Mouse (Mus musculus): ENCODE measurements around the gene Tfap4. TPM values are rescaled to one million over a fixed set of nuclear protein-coding genes. Genes with fewer than 3 reads are reported as not detected.

The Tfap4 gene
- polyA plus RNA-seq, 1 experiment from 2014 or later: 18.9 TPM

GRCm38 (mm10) chr16:4602189-4602588 lies 42.5 kb upstream of the Tfap4 start:
- no peaks in the 10 kb centered on the region for H3K36me3 ChIP-seq (ENCODE audit: control insufficient read depth, insufficient read depth, low read length)
- peak overlapping the region; percentile 33; the same call in 1 of the 2 replicates for H3K9ac ChIP-seq (ENCODE audit: low read length)
- no peak for ATAC-seq (ENCODE audit: low FRiP score)
- 29% methylated on average over 3 of the region's 3 CpGs for WGBS
- H3K4me3 ChIP-seq (ENCODE audit: low read depth, low read length): no peak overlapping the region
- H3K27ac ChIP-seq (ENCODE audit: low read depth, low read length): peak overlapping the region; percentile 40
- no peaks in the 10 kb centered on the region for H3K27me3 ChIP-seq (ENCODE audit: control insufficient read depth, insufficient read depth, low read length)
- H3K4me2 ChIP-seq: no peak overlapping the region
- peak; percentile 21 for DNase-seq (ENCODE audit: low spot score, missing footprints)
- peaks cover 80% of the 10 kb centered on the region for H3K4me1 ChIP-seq (ENCODE audit: control insufficient read depth, insufficient read depth, low read length)
- H3K9me3 ChIP-seq (ENCODE audit: control insufficient read depth, low read length): no peaks in the 10 kb centered on the region

DNA sequence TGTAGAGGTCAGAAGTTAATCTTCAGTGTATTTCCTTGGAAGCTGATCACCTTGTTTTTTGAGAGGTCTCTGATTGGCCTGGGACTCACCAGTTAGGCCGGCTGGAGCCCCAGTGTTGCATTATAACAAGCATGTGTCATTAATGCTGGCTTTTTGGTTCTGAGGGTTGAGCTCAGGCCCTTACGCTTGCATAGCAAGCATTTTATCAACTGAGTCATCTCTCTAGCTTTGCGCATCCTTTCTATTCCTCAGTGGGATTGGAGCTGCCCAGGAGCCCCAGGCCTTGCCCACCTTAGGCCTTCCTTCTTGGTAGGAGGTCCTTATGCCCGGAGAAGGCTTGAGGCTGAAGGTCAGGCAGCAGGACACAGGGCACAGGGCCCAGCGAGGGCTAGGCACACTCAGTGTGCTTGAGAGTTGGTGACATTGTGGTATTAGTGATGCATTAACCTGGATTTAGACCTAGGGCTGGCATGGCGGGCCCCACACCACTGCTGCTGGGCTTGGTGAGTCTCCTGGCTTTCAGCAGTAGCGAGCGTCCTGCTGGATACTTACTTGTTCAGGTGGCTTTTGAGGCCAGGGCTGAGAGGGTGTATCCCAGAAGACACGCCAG lies 41.2 kb upstream of the Tfap4 start:
- DNase-seq (ENCODE audit: low spot score, missing footprints) (peak; percentile 81), ATAC-seq (ENCODE audit: low FRiP score) (no peak)
- H3K9me3 ChIP-seq (ENCODE audit: control insufficient read depth, low read length): no peaks in the 10 kb centered on the region
- no peak overlapping the region for H3K9ac ChIP-seq (ENCODE audit: low read length)
- H3K27ac ChIP-seq (ENCODE audit: low read depth, low read length): no peak overlapping the region
- no peak overlapping the region for H3K4me3 ChIP-seq (ENCODE audit: low read depth, low read length)
- H3K4me2 ChIP-seq: no peak overlapping the region
- no peaks in the 10 kb centered on the region for H3K27me3 ChIP-seq (ENCODE audit: control insufficient read depth, insufficient read depth, low read length)
- 78% methylated on average over 9 of the region's 9 CpGs for WGBS
- H3K4me1 ChIP-seq (ENCODE audit: control insufficient read depth, insufficient read depth, low read length): peaks cover 82% of the 10 kb centered on the region
- no peaks in the 10 kb centered on the region for H3K36me3 ChIP-seq (ENCODE audit: control insufficient read depth, insufficient read depth, low read length)

DNA sequence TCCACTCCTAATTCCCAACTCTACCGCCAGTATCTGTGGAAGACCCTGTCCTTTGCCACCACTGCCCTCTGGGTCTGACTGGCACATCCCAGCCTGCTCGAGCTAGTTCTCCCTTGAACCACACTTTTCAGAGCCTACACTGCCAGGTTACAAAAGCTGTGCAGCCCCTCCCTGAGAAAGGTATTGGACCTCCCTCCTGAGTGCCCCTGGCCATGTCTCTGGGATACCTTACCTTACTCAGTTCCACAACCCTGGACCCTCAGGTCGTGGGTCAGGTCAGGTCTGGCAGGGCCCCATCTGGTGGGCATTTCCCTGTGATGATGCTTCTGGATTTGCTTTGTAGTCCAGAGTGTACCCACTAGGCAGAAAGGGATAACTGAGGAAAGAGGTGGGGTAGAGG lies 40.0 kb upstream of the Tfap4 start:
- peak; percentile 81 for DNase-seq (ENCODE audit: low spot score, missing footprints)
- H3K4me2 ChIP-seq: no peak overlapping the region
- H3K4me3 ChIP-seq (ENCODE audit: low read depth, low read length): no peak overlapping the region
- H3K9ac ChIP-seq (ENCODE audit: low read length): 0 out of 2 replicates have a peak overlapping the region, but pooled peaks have one; percentile 12
- H3K36me3 ChIP-seq (ENCODE audit: control insufficient read depth, insufficient read depth, low read length): no peaks in the 10 kb centered on the region
- H3K27ac ChIP-seq (ENCODE audit: low read depth, low read length): no peak overlapping the region; the same call in 1 of the 2 replicates
- no peaks in the 10 kb centered on the region for H3K27me3 ChIP-seq (ENCODE audit: control insufficient read depth, insufficient read depth, low read length)
- no peaks in the 10 kb centered on the region for H3K9me3 ChIP-seq (ENCODE audit: control insufficient read depth, low read length)
- no peak for ATAC-seq (ENCODE audit: low FRiP score)
- H3K4me1 ChIP-seq (ENCODE audit: control insufficient read depth, insufficient read depth, low read length): peaks cover 76% of the 10 kb centered on the region
- 80% methylated on average over 3 of the region's 3 CpGs for WGBS

GRCm38 (mm10) chr16:4598891-4599543 lies 39.4 kb upstream of the Tfap4 start:
- ATAC-seq (ENCODE audit: low FRiP score): no peak
- no peak overlapping the region for H3K4me3 ChIP-seq (ENCODE audit: low read depth, low read length)
- H3K27me3 ChIP-seq (ENCODE audit: control insufficient read depth, insufficient read depth, low read length): no peaks in the 10 kb centered on the region
- H3K27ac ChIP-seq (ENCODE audit: low read depth, low read length): peak overlapping the region; percentile 40
- WGBS: 36% methylated on average over 6 of the region's 6 CpGs
- no peaks in the 10 kb centered on the region for H3K9me3 ChIP-seq (ENCODE audit: control insufficient read depth, low read length)
- H3K36me3 ChIP-seq (ENCODE audit: control insufficient read depth, insufficient read depth, low read length): no peaks in the 10 kb centered on the region
- peak overlapping the region; percentile 32; the same call in 1 of the 2 replicates for H3K9ac ChIP-seq (ENCODE audit: low read length)
- DNase-seq (ENCODE audit: low spot score, missing footprints): peak; percentile 81
- H3K4me2 ChIP-seq: no peak overlapping the region; the same call in 1 of the 2 replicates
- peaks cover 71% of the 10 kb centered on the region for H3K4me1 ChIP-seq (ENCODE audit: control insufficient read depth, insufficient read depth, low read length)

- Histone ChIP-seq H3K27ac (ENCODE audit: low read depth, low read length) (no peak overlapping the region), H3K4me3 (ENCODE audit: low read depth, low read length) (no peak overlapping the region), H3K4me2 (peak overlapping the region; percentile 2; the same call in 1 of the 2 replicates), H3K9me3 (ENCODE audit: control insufficient read depth, low read length) (no peaks in the 10 kb centered on the region), H3K27me3 (ENCODE audit: control insufficient read depth, insufficient read depth, low read length) (no peaks in the 10 kb centered on the region), H3K36me3 (ENCODE audit: control insufficient read depth, insufficient read depth, low read length) (no peaks in the 10 kb centered on the region), H3K9ac (ENCODE audit: low read length) (no peak overlapping the region), H3K4me1 (ENCODE audit: control insufficient read depth, insufficient read depth, low read length) (peaks cover 71% of the 10 kb centered on the region)
- WGBS: 67% methylated on average over 5 of the region's 5 CpGs
- no peak for ATAC-seq (ENCODE audit: low FRiP score)
- DNase-seq (ENCODE audit: low spot score, missing footprints): peak; percentile 79
These were observed 38.4 kb upstream of the Tfap4 start for GRCm38 (mm10) chr16:4598041-4598440.

DNA sequence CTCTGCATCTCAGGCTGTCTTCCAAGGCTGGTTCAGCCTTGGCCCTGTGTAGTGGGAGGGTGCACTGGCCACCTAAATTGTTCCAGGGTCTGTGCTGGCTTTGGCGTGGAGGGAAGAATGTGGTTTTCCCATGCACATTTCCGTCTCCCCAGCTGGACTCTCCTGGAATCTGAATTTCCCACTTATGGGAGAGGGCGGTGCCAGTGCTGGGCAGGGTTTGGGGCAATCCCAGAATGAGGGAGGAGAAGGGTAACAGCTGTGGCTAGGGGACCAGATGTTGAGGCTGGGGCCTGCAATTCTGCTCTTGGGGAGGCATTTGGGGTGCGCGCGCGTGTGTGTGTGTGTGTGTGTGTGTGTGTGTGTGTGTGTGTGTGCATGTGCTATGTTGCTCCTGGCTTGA lies 37.6 kb upstream of the Tfap4 start:
- no peak overlapping the region for H3K27ac ChIP-seq (ENCODE audit: low read depth, low read length)
- peak; percentile 82 for DNase-seq (ENCODE audit: low spot score, missing footprints)
- ATAC-seq (ENCODE audit: low FRiP score): no peak
- no peaks in the 10 kb centered on the region for H3K9me3 ChIP-seq (ENCODE audit: control insufficient read depth, low read length)
- peak overlapping the region; percentile 35 for H3K9ac ChIP-seq (ENCODE audit: low read length)
- H3K4me2 ChIP-seq: peak overlapping the region; percentile 83
- peaks cover 70% of the 10 kb centered on the region for H3K4me1 ChIP-seq (ENCODE audit: control insufficient read depth, insufficient read depth, low read length)
- H3K4me3 ChIP-seq (ENCODE audit: low read depth, low read length): peak overlapping the region; percentile 89; the same call in 1 of the 2 replicates
- 58% methylated on average over 7 of the region's 7 CpGs for WGBS
- no peaks in the 10 kb centered on the region for H3K27me3 ChIP-seq (ENCODE audit: control insufficient read depth, insufficient read depth, low read length)
- no peaks in the 10 kb centered on the region for H3K36me3 ChIP-seq (ENCODE audit: control insufficient read depth, insufficient read depth, low read length)

DNA sequence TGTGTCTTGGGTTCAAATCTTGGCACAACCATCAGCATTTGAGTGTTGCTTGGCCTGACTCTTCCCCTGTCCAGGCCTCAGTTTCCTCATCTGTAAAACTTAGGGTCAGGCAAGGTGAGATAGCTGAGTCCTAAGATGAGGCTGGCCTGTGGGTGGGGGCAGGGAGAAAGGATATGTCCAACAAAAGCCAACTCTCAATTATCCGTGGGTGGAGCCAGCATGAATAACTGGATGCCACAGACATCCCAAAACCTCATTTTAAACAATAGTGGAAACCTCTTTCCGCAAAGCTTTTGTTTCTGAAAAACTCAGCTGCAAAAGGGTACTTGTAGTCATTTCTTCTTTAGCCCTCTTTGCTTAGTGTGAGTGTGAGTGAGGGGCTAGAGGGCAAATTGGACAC lies 37.2 kb upstream of the Tfap4 start:
- peaks cover 65% of the 10 kb centered on the region for H3K4me1 ChIP-seq (ENCODE audit: control insufficient read depth, insufficient read depth, low read length)
- WGBS: 32% methylated on average over 2 of the region's 2 CpGs

DNA sequence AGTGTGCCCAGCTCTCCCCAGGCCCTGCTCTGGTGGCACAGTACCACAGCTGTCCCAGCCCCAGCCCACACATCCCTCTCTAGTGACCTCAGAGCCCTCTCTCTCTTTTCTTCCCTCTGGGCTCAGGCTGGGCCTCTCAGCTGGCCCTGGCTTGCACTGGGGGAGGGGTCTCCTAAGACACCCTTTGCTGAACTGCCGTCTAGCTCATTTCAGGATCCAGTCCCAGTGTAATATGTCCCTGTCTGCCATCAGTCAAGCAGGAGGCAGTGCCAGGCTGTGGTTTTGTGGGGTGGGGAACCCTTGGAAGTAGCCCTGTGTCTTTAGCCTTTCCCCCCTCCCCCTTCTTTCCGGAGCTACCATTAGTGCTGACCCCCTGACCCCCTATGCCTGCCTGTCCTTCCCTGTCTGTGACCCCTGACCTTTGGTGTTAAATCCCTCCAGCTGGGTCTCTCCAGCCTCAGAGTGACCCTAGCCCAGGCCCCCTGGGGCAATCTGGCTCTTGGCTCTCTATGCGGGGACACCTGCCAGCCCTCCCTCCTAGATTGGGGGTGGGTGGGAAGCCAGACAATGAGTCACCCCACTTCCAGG lies 36.6 kb upstream of the Tfap4 start:
- H3K9me3 ChIP-seq (ENCODE audit: control insufficient read depth, low read length): no peaks in the 10 kb centered on the region
- 2% methylated on average over 3 of the region's 3 CpGs for WGBS
- DNase-seq (ENCODE audit: low spot score, missing footprints) (peak; percentile 92), ATAC-seq (ENCODE audit: low FRiP score) (peak; percentile 13)
- H3K36me3 ChIP-seq (ENCODE audit: control insufficient read depth, insufficient read depth, low read length): no peaks in the 10 kb centered on the region
- no peaks in the 10 kb centered on the region for H3K27me3 ChIP-seq (ENCODE audit: control insufficient read depth, insufficient read depth, low read length)
- peak overlapping the region; percentile 97 for H3K9ac ChIP-seq (ENCODE audit: low read length)
- peak overlapping the region; percentile 89 for H3K4me3 ChIP-seq (ENCODE audit: low read depth, low read length)
- H3K4me2 ChIP-seq: peak overlapping the region; percentile 83
- H3K27ac ChIP-seq (ENCODE audit: low read depth, low read length): peak overlapping the region; percentile 95
- H3K4me1 ChIP-seq (ENCODE audit: control insufficient read depth, insufficient read depth, low read length): peaks cover 62% of the 10 kb centered on the region

More for the DNA sequence above, 37.2 kb upstream of the Tfap4 start:
- H3K4me3 ChIP-seq (ENCODE audit: low read depth, low read length): peak overlapping the region; percentile 89
- 0 out of 2 replicates have a peak overlapping the region, but pooled peaks have one; percentile 95 for H3K27ac ChIP-seq (ENCODE audit: low read depth, low read length)
- no peaks in the 10 kb centered on the region for H3K27me3 ChIP-seq (ENCODE audit: control insufficient read depth, insufficient read depth, low read length)
- no peak for ATAC-seq (ENCODE audit: low FRiP score)
- no peaks in the 10 kb centered on the region for H3K36me3 ChIP-seq (ENCODE audit: control insufficient read depth, insufficient read depth, low read length)
- DNase-seq (ENCODE audit: low spot score, missing footprints): no peak
- H3K9ac ChIP-seq (ENCODE audit: low read length): peak overlapping the region; percentile 97
- peak overlapping the region; percentile 83 for H3K4me2 ChIP-seq
- H3K9me3 ChIP-seq (ENCODE audit: control insufficient read depth, low read length): no peaks in the 10 kb centered on the region

GRCm38 (mm10) chr16:4595527-4595963 lies 35.9 kb upstream of the Tfap4 start:
- peak overlapping the region; percentile 95 for H3K27ac ChIP-seq (ENCODE audit: low read depth, low read length)
- peak overlapping the region; percentile 83 for H3K4me2 ChIP-seq
- H3K27me3 ChIP-seq (ENCODE audit: control insufficient read depth, insufficient read depth, low read length): no peaks in the 10 kb centered on the region
- H3K9me3 ChIP-seq (ENCODE audit: control insufficient read depth, low read length): no peaks in the 10 kb centered on the region
- H3K36me3 ChIP-seq (ENCODE audit: control insufficient read depth, insufficient read depth, low read length): no peaks in the 10 kb centered on the region; the same call in 1 of the 2 replicates
- ATAC-seq (ENCODE audit: low FRiP score) (no peak), DNase-seq (ENCODE audit: low spot score, missing footprints) (peak; percentile 93)
- WGBS: 6% methylated on average over 5 of the region's 5 CpGs
- peak overlapping the region; percentile 89 for H3K4me3 ChIP-seq (ENCODE audit: low read depth, low read length)
- H3K9ac ChIP-seq (ENCODE audit: low read length): peak overlapping the region; percentile 97
- H3K4me1 ChIP-seq (ENCODE audit: control insufficient read depth, insufficient read depth, low read length): peaks cover 56% of the 10 kb centered on the region
